Mouse (Mus musculus): ENCODE results near the gene Stpg3.

DNA sequence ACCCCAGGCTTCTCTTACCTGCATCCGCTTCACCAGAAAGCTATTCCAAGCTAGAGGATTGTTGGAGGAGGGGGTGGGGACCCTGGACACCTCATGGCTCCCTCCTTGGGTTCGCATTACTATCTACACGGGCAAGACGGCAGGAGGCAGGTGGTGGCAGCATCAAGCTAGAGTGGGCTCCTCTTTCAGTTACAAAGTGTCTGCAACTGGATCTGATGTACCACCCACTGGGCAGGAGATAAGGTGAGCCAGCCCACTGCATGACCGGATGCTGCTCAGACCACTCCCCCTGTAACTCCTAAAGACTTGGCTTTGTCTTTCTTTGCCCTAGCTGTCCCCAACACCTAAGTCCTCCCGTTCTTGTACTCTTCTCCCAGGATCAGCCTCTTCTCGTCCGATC lies 22.2 kb upstream of the Stpg3 start, which contains the start of gene Rnf224:
- TF ChIP-seq POLR2A (IDR thresholded peaks at IDR 0.05; ENCODE audit: borderline replicate concordance, control insufficient read depth, low read depth, low read length) (no peak), CTCF (IDR thresholded peaks at IDR 0.05; ENCODE audit: control insufficient read depth, insufficient read depth, low read length) (no peak)
